Mouse (Mus musculus) stomach, embryonic 14.5 days (tissue): ENCODE measurements around the gene Gprin1. TPM values are rescaled to one million over a fixed set of nuclear protein-coding genes. Genes with fewer than 3 reads are reported as not detected.

Experiments used
- ATAC-seq: fragments of 200-750 bp; cut with Nextera tagmentation; 2 replicates; pipeline ENCODE4 v1.8.0; 2017; ENCODE audit warnings: low read depth, moderate TSS enrichment; ENCODE audit not compliant: insufficient number of reproducible peaks, insufficient read depth, low FRiP score
- H3K27ac ChIP-seq: fragments of 300-500 bp; sonication (generic); 2 replicates; pipeline ENCODE4 v1.5.1; 2014; ENCODE audit warnings: mild to moderate bottlenecking, low read length, moderate library complexity, mixed read lengths
- H3K27me3 ChIP-seq: fragments of 300-500 bp; sonication (generic); 2 replicates; pipeline ENCODE4 v1.6.1; 2014; ENCODE audit warnings: low read length, control low read depth, mixed read lengths; ENCODE audit not compliant: control insufficient read depth, insufficient read depth
- H3K36me3 ChIP-seq: fragments of 300-500 bp; sonication (generic); 2 replicates; pipeline ENCODE4 v1.6.1; 2014; ENCODE audit warnings: mild to moderate bottlenecking, control low read depth, low read length, moderate library complexity, mixed read lengths; ENCODE audit not compliant: control insufficient read depth, insufficient read depth
- H3K4me1 ChIP-seq: fragments of 300-500 bp; sonication (generic); 2 replicates; pipeline ENCODE4 v1.6.1; 2014; ENCODE audit warnings: low read length, control low read depth, mixed read lengths; ENCODE audit not compliant: control insufficient read depth, insufficient read depth
- H3K4me2 ChIP-seq: fragments of 300-500 bp; sonication (generic); replicated peaks from 2 replicates; pipeline ENCODE4 v1.6.1; 2014; ENCODE audit warnings: low read depth, low read length, control low read depth
- H3K4me3 ChIP-seq: fragments of 300-500 bp; sonication (generic); 2 replicates; pipeline ENCODE4 v1.5.1; 2014; ENCODE audit warnings: low read depth, low read length, control low read depth
- H3K9ac ChIP-seq: fragments of 300-500 bp; sonication (generic); replicated peaks from 2 replicates; pipeline ENCODE4 v1.6.1; 2014; ENCODE audit warnings: low read depth, mild to moderate bottlenecking, control low read depth, low read length, moderate library complexity, mixed read lengths
- H3K9me3 ChIP-seq: fragments of 300-500 bp; sonication (generic); 2 replicates; pipeline ENCODE4 v1.6.1; 2016; ENCODE audit warnings: low read depth, low read length, control low read depth; ENCODE audit not compliant: control insufficient read depth
- WGBS: fragments of 180-500 bp; shearing (Covaris S2); extraction: QIAGEN DNeasy Blood & Tissue Kit; methylation state at CpG from one replicate; pipeline ENCODE4 v1.1.7; 2014; 5-methylcytosine and 5-hydroxymethylcytosine counted together
- polyA plus RNA-seq: library from polyadenylated mRNA; unstranded; fragments of >200 nt; fragmentation: Nextera tagmentation; extraction: Ambion mirVana; gene quantifications from 2 replicates; pipeline ENCODE4 v1.2.1, GENCODE M21; 2014

The Gprin1 gene
- polyA plus RNA-seq, 1 experiment from 2014 or later = 0.65 TPM

DNA sequence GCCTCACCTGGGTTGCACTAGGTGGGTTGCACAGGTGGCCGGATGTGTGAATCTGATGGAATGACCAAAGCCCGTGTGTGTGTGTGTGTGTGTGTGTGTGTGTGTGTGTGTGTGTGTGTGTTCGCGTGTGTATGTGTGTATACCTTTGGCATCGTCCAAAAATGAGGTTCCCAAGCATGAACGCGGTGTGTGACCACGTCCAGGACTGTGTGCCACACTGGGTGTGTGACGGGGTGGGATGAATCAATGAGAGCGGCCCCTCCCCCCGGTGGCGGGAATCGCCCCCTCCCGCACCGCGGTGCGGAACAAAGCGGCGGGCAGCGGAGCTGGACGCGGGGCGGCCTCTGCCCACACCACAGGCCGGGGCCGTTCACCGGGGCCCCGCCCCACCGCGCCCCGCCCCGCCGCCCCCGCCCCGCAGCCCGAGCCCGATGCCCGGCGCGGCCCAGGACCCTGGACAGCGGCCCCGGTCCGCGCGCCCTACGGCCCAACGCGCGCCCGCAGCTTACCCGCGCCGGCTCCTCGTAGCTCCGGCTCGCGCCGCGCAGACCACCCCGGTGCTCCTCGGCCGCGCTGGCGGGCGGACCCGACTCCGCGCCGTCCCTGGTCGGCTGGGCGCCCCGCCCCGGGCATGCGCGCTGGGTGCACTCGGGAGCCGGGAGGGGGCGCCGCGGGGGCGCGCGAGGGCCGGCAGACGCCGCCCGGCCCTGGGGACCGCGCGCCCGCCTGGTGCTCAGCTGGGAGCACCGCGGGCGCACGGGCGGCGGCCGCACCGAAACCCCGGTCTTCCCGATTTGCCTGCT, 412 bp downstream of the Gprin1 start:
- Histone ChIP-seq H3K27me3 (peaks cover 2% of the 10 kb centered on the region; the same call in 1 of the 2 replicates), H3K4me2 (peak overlapping the region; percentile 93), H3K9ac (no peak overlapping the region; the same call in 1 of the 2 replicates), H3K27ac (no peak overlapping the region), H3K4me1 (peaks cover 5% of the 10 kb centered on the region; the same call in 1 of the 2 replicates), H3K36me3 (no peaks in the 10 kb centered on the region), H3K4me3 (peak overlapping the region; percentile 46), H3K9me3 (no peaks in the 10 kb centered on the region)
- 2% methylated on average over 38 of the region's 100 CpGs for WGBS
- peak; percentile 71; the same call in 1 of the 2 replicates for ATAC-seq

DNA sequence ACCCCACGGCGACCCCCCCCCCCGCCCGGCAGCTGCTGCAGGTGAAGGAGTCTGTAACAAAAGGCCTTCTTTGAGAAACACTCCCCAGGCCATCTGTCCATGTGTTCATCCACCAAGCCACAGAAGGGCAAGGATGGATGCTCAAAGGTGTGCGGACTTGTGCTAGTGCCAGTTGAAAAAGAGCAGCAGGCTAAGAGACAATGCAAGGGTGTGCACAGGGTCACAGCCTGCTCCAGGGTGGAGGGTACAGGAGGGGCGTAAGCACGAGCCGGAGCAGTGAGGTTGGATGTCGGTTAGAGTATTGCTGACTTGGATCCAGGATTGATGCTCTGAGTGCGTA, 983 bp downstream of the Gprin1 start:
- no peak for ATAC-seq
- H3K27me3 ChIP-seq = peaks cover 2% of the 10 kb centered on the region; the same call in 1 of the 2 replicates
- no peaks in the 10 kb centered on the region for H3K9me3 ChIP-seq
- 43% methylated on average over 10 of the region's 10 CpGs for WGBS
- H3K4me3 ChIP-seq = no peak overlapping the region
- H3K36me3 ChIP-seq = no peaks in the 10 kb centered on the region
- H3K4me2 ChIP-seq = peak overlapping the region; percentile 93; the same call in 1 of the 2 replicates
- no peak overlapping the region for H3K9ac ChIP-seq
- peaks cover 5% of the 10 kb centered on the region; the same call in 1 of the 2 replicates for H3K4me1 ChIP-seq
- H3K27ac ChIP-seq = no peak overlapping the region

DNA sequence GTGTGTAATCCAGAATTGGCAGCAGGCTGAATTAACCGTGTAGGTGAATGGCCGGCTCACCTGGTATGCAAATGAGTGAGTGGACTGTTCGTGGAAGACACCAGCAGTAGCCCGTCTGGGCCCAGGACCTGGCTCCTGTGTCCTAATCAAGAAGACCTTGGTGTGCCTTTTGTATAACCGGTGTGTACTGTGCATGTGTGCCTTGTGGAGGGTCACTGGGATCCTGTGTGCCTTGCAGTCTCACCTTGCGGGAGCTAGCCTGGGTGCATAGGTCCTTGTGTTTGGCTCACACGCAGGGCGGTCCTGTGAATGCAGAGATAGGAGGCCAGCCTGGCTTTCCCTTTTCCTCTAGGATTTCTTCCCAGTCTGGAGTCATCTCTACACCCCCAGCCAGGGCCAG, 1.5 kb downstream of the Gprin1 start:
- Histone ChIP-seq H3K4me1 (peaks cover 5% of the 10 kb centered on the region; the same call in 1 of the 2 replicates), H3K36me3 (no peaks in the 10 kb centered on the region), H3K27me3 (peaks cover 2% of the 10 kb centered on the region; the same call in 1 of the 2 replicates), H3K9ac (no peak overlapping the region), H3K4me3 (no peak overlapping the region), H3K4me2 (no peak overlapping the region), H3K27ac (no peak overlapping the region), H3K9me3 (no peaks in the 10 kb centered on the region)
- no peak for ATAC-seq
- WGBS = 82% methylated on average over 8 of the region's 8 CpGs

DNA sequence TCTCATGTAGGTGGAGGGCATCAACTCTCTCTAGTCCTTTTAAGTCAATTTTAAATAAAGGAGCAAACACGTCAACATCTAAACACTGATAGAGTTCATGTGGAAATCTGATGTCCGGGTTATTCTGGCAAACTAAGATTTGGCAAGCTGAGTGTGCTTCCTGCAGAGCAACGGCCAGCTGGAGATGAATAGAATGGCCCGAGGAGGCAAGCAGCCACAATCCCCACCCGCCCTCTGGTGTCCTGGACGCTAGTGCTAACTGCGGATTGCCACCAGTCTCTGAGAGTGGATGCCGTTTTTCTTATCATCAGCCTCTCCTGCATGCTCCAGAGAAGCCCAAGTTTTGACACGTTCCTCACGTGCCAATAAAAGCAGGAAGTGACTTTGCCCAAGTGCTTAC, 2.8 kb downstream of the Gprin1 start:
- Histone ChIP-seq H3K36me3 (no peaks in the 10 kb centered on the region), H3K27ac (no peak overlapping the region), H3K4me1 (peaks cover 5% of the 10 kb centered on the region; the same call in 1 of the 2 replicates), H3K27me3 (0 out of 2 replicates have a peak, but pooled peaks cover 2% of the 10 kb centered on the region), H3K9me3 (no peaks in the 10 kb centered on the region), H3K9ac (no peak overlapping the region), H3K4me2 (no peak overlapping the region), H3K4me3 (no peak overlapping the region)
- no peak for ATAC-seq
- WGBS = 43% methylated on average over 10 of the region's 10 CpGs

DNA sequence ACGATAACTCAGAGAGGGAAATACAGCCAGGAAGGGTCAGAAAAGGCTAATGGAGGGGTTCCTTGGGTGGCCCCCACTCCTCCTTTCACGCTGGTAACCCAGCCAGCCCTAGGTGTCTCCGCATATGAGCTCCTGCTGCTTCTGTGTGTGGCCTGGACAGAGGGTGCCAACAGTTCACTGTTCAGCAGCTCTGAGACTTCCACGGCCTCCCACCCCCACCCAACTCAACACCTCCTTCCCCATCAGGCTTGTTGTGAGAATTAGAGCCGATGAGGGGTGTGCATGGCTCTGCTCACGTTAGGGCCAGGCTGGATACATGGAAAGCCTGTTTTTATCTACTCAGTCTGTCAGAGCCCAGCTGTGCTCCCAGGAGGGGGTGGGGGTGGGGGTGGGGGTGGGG, 3.6 kb downstream of the Gprin1 start:
- H3K4me1 ChIP-seq = peaks cover 5% of the 10 kb centered on the region; the same call in 1 of the 2 replicates
- no peak overlapping the region for H3K9ac ChIP-seq
- no peak overlapping the region for H3K4me3 ChIP-seq
- H3K9me3 ChIP-seq = no peaks in the 10 kb centered on the region
- 0 out of 2 replicates have a peak, but pooled peaks cover 2% of the 10 kb centered on the region for H3K27me3 ChIP-seq
- no peaks in the 10 kb centered on the region for H3K36me3 ChIP-seq
- H3K27ac ChIP-seq = no peak overlapping the region
- no peak for ATAC-seq
- WGBS = 41% methylated on average over 6 of the region's 6 CpGs
- H3K4me2 ChIP-seq = no peak overlapping the region

DNA sequence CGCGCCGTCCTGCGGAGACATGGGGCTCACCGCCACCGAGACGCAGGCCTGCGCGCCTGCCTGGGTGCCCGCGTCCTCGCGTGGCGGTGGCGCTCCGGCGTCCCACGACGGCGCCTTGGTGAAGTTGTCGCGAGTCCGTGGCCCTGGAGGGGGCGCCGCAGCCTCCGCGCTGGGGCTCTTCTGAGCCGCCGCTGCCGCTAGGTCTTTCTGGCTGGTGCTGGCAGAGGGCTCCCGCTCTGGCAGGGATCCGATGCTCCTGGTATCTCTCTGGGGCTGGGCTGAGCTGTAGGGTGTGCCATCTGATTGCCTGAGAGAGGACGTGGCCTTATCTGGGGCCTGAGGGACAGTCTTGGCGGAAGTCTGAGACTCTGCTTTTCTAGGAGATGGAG, 11.5 kb downstream of the Gprin1 start:
- ATAC-seq = no peak
- Histone ChIP-seq H3K27me3 (peaks cover 38% of the 10 kb centered on the region), H3K4me1 (peaks cover 6% of the 10 kb centered on the region; the same call in 1 of the 2 replicates), H3K4me3 (peak overlapping the region; percentile 36), H3K4me2 (peak overlapping the region; percentile 59), H3K27ac (no peak overlapping the region), H3K9ac (no peak overlapping the region), H3K36me3 (no peaks in the 10 kb centered on the region), H3K9me3 (no peaks in the 10 kb centered on the region)
- 4% methylated on average over 17 of the region's 34 CpGs for WGBS

DNA sequence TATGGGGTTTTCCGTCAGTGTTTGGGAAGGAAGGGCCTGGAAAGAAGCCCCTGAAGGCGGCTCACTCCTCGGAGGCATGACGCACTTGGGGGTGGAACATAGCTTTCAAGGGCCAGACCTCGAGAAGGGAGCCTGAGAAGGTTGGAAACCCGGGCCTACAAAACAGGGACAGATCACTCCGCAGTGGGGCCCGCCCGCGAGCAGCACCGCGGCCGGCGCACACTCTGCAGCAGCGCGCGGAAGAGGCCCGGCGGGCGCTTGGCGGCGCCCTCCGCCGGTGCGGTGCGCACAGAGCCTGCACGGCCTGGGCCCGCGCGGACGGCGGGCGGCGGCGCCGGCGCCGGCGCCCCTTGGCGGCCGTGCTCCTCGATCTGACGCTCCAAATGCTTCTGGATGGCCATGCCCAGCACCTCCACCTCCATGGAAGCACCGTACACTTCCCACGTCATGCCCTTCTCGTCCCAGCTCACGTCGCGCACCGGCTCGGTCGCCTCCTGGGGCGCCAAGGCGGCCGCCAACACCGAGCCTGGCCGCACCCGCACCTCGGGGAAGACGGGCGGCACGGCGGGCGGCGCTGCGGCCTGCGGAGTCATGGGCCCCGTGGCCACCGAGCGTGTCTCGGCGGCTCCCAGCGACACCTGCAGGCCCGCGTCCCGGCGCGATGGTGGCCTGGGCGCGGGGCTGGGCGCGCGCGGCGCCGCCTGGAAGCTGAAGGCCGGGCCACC, 12.0 kb downstream of the Gprin1 start:
- Histone ChIP-seq H3K27ac (no peak overlapping the region), H3K27me3 (peaks cover 38% of the 10 kb centered on the region)

DNA sequence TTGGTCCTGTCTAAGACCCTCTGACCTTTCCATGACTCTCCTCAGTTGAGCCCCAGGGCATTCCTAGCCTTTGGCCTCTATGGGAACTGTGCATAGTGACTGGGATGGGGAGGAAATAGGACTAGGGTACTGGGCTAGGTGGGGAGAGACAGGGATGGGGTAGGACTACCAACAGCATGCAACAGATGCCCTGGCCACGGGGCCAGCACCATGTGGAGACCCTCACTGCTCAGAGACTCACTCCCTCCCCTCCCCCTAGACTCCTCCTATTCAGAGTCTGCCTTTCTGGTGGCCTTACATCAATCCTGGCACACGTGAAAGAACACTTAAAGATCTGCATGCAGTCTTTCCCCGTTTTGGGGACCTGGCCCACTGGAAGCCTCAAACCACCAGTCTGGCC, 12.7 kb downstream of the Gprin1 start:
- 29% methylated on average over 3 of the region's 3 CpGs for WGBS
- Histone ChIP-seq H3K27me3 (peaks cover 38% of the 10 kb centered on the region), H3K4me1 (peaks cover 6% of the 10 kb centered on the region; the same call in 1 of the 2 replicates), H3K4me3 (no peak overlapping the region), H3K9me3 (no peaks in the 10 kb centered on the region), H3K27ac (no peak overlapping the region), H3K36me3 (no peaks in the 10 kb centered on the region), H3K4me2 (peak overlapping the region; percentile 59; the same call in 1 of the 2 replicates), H3K9ac (no peak overlapping the region)
- ATAC-seq = no peak

More for the DNA sequence above, 12.0 kb downstream of the Gprin1 start:
- Histone ChIP-seq H3K36me3 (no peaks in the 10 kb centered on the region), H3K4me2 (peak overlapping the region; percentile 59), H3K4me1 (peaks cover 6% of the 10 kb centered on the region; the same call in 1 of the 2 replicates), H3K4me3 (peak overlapping the region; percentile 36), H3K9ac (no peak overlapping the region), H3K9me3 (no peaks in the 10 kb centered on the region)
- ATAC-seq = peak; percentile 80; the same call in 1 of the 2 replicates
- WGBS = under 1% methylated on average over 85 of the region's 87 CpGs
